Mouse (Mus musculus): Measurements from ENCODE around the gene Lgals1. TPM values are rescaled to one million over a fixed set of nuclear protein-coding genes. Genes with fewer than 3 reads are reported as not detected.

The Lgals1 gene
- polyA plus RNA-seq, 1 experiment from 2014 or later: 673 TPM

GRCm38 (mm10) chr15:78977676-78978159 lies 51.2 kb downstream of the Lgals1 start:
- Histone ChIP-seq H3K4me2 (replicated peaks; ENCODE audit: low read depth, low read length) (no peak overlapping the region), H3K4me1 (ENCODE audit: insufficient read depth, low read length) (peaks cover 15% of the 10 kb centered on the region), H3K9me3 (ENCODE audit: low read length) (no peaks in the 10 kb centered on the region), H3K36me3 (ENCODE audit: insufficient read depth, low read length) (no peaks in the 10 kb centered on the region), H3K27me3 (ENCODE audit: insufficient read depth, low read length) (no peaks in the 10 kb centered on the region), H3K4me3 (ENCODE audit: low read length) (no peak overlapping the region), H3K27ac (ENCODE audit: low read length) (no peak overlapping the region), H3K9ac (replicated peaks; ENCODE audit: low read length) (no peak overlapping the region)
- 88% methylated on average over 8 of the region's 8 CpGs for WGBS
- ATAC-seq (ENCODE audit: low FRiP score, low TSS enrichment): no peak

GRCm38 (mm10) chr15:78978875-78979274 lies 52.4 kb downstream of the Lgals1 start:
- Histone ChIP-seq H3K9me3 (ENCODE audit: low read length) (no peaks in the 10 kb centered on the region), H3K9ac (replicated peaks; ENCODE audit: low read length) (peak overlapping the region; percentile 19; the same call in 1 of the 2 replicates), H3K4me3 (ENCODE audit: low read length) (no peak overlapping the region), H3K27me3 (ENCODE audit: insufficient read depth, low read length) (no peaks in the 10 kb centered on the region), H3K4me2 (replicated peaks; ENCODE audit: low read depth, low read length) (no peak overlapping the region), H3K36me3 (ENCODE audit: insufficient read depth, low read length) (no peaks in the 10 kb centered on the region), H3K4me1 (ENCODE audit: insufficient read depth, low read length) (peaks cover 15% of the 10 kb centered on the region), H3K27ac (ENCODE audit: low read length) (peak overlapping the region; percentile 12; the same call in 1 of the 2 replicates)
- ATAC-seq (ENCODE audit: low FRiP score, low TSS enrichment): no peak
- WGBS: 10% methylated on average over 4 of the region's 4 CpGs

Small RNA genes lying within 50 kb of the gene (microRNA-seq; reads per million reads assigned to microRNA genes)
- gene Mir6955: not detected

Other genes starting within 250 kb of the Lgals1 start
- gene Elfn2, start 208.0 kb upstream of the Lgals1 start, polyA plus RNA-seq (2015; fragmentation: Nextera tagmentation; extraction: Ambion mirVana): 0.03 and 0.07 TPM in 2 replicates
- 28.7 and 31.7 TPM in 2 replicates for gene Mfng, start 153.2 kb upstream of the Lgals1 start, polyA plus RNA-seq (2015; fragmentation: Nextera tagmentation; extraction: Ambion mirVana)
- 9.9 and 10.6 TPM in 2 replicates for gene Card10, start 123.7 kb upstream of the Lgals1 start, polyA plus RNA-seq (2015; fragmentation: Nextera tagmentation; extraction: Ambion mirVana)
- 58.5 and 59.7 TPM in 2 replicates for gene Cdc42ep1, start 84.1 kb upstream of the Lgals1 start, polyA plus RNA-seq (2015; fragmentation: Nextera tagmentation; extraction: Ambion mirVana)
- gene Lgals2, start 71.2 kb upstream of the Lgals1 start, polyA plus RNA-seq (2015; fragmentation: Nextera tagmentation; extraction: Ambion mirVana): 0.54 and 0.77 TPM in 2 replicates
- gene Gga1, start 49.5 kb upstream of the Lgals1 start, polyA plus RNA-seq (2015; fragmentation: Nextera tagmentation; extraction: Ambion mirVana): 54.7 and 61.9 TPM in 2 replicates
- gene Gm49510, start 27.1 kb upstream of the Lgals1 start, polyA plus RNA-seq (2015; fragmentation: Nextera tagmentation; extraction: Ambion mirVana): 0.37 and 0.70 TPM in 2 replicates
- gene Sh3bp1, start 27.0 kb upstream of the Lgals1 start, polyA plus RNA-seq (2015; fragmentation: Nextera tagmentation; extraction: Ambion mirVana): 33.1 and 41.0 TPM in 2 replicates
- 11.7 and 12.0 TPM in 2 replicates for gene Pdxp, start 12.8 kb upstream of the Lgals1 start, polyA plus RNA-seq (2015; fragmentation: Nextera tagmentation; extraction: Ambion mirVana)
- 55.0 and 59.9 TPM in 2 replicates for gene Nol12, start 8.2 kb downstream of the Lgals1 start, polyA plus RNA-seq (2015; fragmentation: Nextera tagmentation; extraction: Ambion mirVana)
- 67.3 and 78.4 TPM in 2 replicates for gene Triobp, start 21.0 kb downstream of the Lgals1 start, polyA plus RNA-seq (2015; fragmentation: Nextera tagmentation; extraction: Ambion mirVana)
- 521 and 528 TPM in 2 replicates for gene H1f0, start 101.7 kb downstream of the Lgals1 start, polyA plus RNA-seq (2015; fragmentation: Nextera tagmentation; extraction: Ambion mirVana)
- not detected in 2 replicates for gene Galr3, start 115.2 kb downstream of the Lgals1 start, polyA plus RNA-seq (2015; fragmentation: Nextera tagmentation; extraction: Ambion mirVana)
- gene Ankrd54, start 136.2 kb downstream of the Lgals1 start, polyA plus RNA-seq (2015; fragmentation: Nextera tagmentation; extraction: Ambion mirVana): 51.7 and 52.5 TPM in 2 replicates
- gene Eif3l, start 148.5 kb downstream of the Lgals1 start, polyA plus RNA-seq (2015; fragmentation: Nextera tagmentation; extraction: Ambion mirVana): 254 and 260 TPM in 2 replicates
- 8.5 and 8.9 TPM in 2 replicates for gene Micall1, start 182.2 kb downstream of the Lgals1 start, polyA plus RNA-seq (2015; fragmentation: Nextera tagmentation; extraction: Ambion mirVana)
- gene Polr2f, start 214.3 kb downstream of the Lgals1 start, polyA plus RNA-seq (2015; fragmentation: Nextera tagmentation; extraction: Ambion mirVana): 264 and 294 TPM in 2 replicates
- 10.1 and 11.9 TPM in 2 replicates for gene 1700088E04Rik, start 214.5 kb downstream of the Lgals1 start, polyA plus RNA-seq (2015; fragmentation: Nextera tagmentation; extraction: Ambion mirVana)
- 0.51 and 0.56 TPM in 2 replicates for gene Sox10, start 238.5 kb downstream of the Lgals1 start, polyA plus RNA-seq (2015; fragmentation: Nextera tagmentation; extraction: Ambion mirVana)

All from kidney, embryonic 16.5 days (tissue).